Mouse (Mus musculus): ENCODE data around the gene Trip11.
A peak's percentile ranks its signal among the peaks of the same experiment; 100 is the strongest.

Gene Trip11

GRCm38 (mm10) chr12:101912626-101913490, at the start of gene Trip11:
Trip11 (minus strand) TSS chr12:101913267.
- TF ChIP-seq GATA4 (IDR thresholded peaks at IDR 0.05; ENCODE audit: insufficient replicate concordance, low read length) = peak; percentile 34; the same call in 1 of the 2 replicates

- no peak for TF ChIP-seq GATA4 (IDR thresholded peaks at IDR 0.05; ENCODE audit: insufficient replicate concordance, low read length)
These were observed 45.5 kb upstream of the Trip11 start for GRCm38 (mm10) chr12:101958556-101958955.

DNA sequence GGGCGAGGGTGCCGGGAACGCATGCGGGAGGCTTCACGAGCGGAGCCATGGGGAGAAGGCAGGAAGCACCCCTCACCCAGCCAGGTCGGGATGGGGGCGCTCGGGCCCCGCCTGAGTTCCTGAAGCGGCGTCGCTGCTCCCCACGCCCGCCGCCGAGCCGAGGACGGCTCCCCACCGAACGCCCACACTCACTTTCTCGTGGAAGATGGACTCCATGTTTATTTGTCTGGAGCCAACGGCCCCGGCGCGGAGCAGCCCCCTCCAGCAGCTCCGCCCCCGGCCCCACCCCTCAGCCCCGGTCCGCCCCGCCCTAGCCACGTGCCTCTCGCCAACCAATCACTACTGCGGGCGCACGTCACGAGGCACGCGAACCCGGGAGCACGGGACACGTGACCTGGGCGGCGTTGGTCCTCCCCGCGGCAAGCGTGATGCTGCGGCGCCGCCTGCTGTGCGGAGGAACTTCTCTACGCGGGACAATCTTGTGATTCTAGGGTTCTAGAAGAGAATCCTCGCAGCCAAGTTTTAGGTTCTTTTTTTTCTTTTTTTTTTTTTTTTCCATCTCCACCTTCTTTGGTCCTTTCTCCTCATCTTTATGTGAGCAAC, 45.0 kb upstream of the Trip11 start, which contains the start of gene Atxn3:
Atxn3 (minus strand) TSS at position 305 of the 603 bp plus-strand sequence.
- TF ChIP-seq GATA4 (IDR thresholded peaks at IDR 0.05; ENCODE audit: insufficient replicate concordance, low read length) = no peak

- TF ChIP-seq GATA4 (IDR thresholded peaks at IDR 0.05; ENCODE audit: insufficient replicate concordance, low read length) = no peak
These were observed 44.2 kb upstream of the Trip11 start for GRCm38 (mm10) chr12:101957079-101957941.

GRCm38 (mm10) chr12:101948801-101949200, 35.7 kb upstream of the Trip11 start:
- TF ChIP-seq GATA4 (IDR thresholded peaks at IDR 0.05; ENCODE audit: insufficient replicate concordance, low read length) = no peak

- TF ChIP-seq GATA4 (IDR thresholded peaks at IDR 0.05; ENCODE audit: insufficient replicate concordance, low read length) = no peak
These were observed 34.9 kb upstream of the Trip11 start for GRCm38 (mm10) chr12:101947986-101948385.

GRCm38 (mm10) chr12:101937572-101937971, 24.5 kb upstream of the Trip11 start:
- no peak for TF ChIP-seq GATA4 (IDR thresholded peaks at IDR 0.05; ENCODE audit: insufficient replicate concordance, low read length)

GRCm38 (mm10) chr12:101935223-101935622, 22.2 kb upstream of the Trip11 start:
- TF ChIP-seq GATA4 (IDR thresholded peaks at IDR 0.05; ENCODE audit: insufficient replicate concordance, low read length) = no peak

- TF ChIP-seq GATA4 (IDR thresholded peaks at IDR 0.05; ENCODE audit: insufficient replicate concordance, low read length) = no peak
These were observed 15.4 kb upstream of the Trip11 start for GRCm38 (mm10) chr12:101928423-101928822.

DNA sequence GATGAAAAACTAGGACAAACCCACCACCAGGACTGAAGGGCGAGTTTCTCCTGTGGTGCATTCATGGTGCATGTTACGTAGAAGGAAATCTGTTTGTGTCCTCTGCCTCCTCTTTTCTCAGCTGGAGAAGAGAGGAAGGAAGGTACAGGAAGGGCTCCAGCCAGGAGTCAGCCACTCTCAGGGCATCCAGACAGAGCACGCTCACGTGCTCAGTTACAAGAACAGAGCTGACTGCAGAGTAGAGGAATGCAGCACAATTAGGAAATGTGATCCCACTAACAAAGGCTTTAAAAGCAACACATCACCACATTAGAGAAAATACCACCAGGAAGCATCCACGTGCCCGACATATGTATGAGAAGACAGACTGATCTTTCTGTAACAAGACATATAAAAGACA, 9.2 kb upstream of the Trip11 start:
- no peak for TF ChIP-seq GATA4 (IDR thresholded peaks at IDR 0.05; ENCODE audit: insufficient replicate concordance, low read length)

DNA sequence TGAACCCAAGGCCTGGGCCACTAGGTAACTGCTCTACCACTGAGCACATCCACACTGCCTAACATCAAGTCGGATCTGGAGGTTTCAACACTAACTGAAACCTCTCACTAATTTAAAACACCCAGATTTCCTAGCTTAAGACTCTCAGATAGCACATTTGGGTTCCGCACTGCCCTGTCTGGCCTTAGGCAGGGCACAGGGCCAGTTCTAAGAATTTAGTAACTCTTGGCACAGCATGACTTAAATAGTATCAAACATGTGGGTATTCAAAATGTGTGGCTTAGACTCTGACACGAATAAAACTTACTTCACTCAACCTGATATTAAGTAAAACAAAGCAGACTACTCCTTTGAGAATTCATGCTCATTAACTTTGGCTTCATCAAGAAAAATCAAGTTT, 6.8 kb upstream of the Trip11 start:
- no peak for TF ChIP-seq GATA4 (IDR thresholded peaks at IDR 0.05; ENCODE audit: insufficient replicate concordance, low read length)

DNA sequence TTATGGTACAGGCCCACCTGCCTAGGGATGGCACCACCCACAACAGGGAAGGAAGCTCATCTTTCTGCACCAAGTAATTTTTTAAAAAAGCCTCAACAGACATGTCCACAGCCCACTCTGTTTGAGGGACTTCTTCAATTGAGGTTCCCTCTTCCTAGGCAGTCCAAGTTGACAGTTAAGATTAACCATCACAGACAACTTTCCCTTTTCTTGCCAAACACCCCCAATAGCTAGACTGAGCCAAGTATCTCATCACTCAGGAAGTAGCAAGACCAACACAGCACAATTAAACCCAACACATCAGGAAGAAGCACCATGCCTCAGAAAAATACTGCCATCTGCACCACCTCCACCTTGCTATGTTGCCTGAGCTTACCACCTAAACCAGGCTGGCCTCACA, 4.1 kb upstream of the Trip11 start:
- no peak for TF ChIP-seq GATA4 (IDR thresholded peaks at IDR 0.05; ENCODE audit: insufficient replicate concordance, low read length)

GRCm38 (mm10) chr12:101911346-101911745, 1.7 kb downstream of the Trip11 start:
- no peak for TF ChIP-seq GATA4 (IDR thresholded peaks at IDR 0.05; ENCODE audit: insufficient replicate concordance, low read length)

DNA sequence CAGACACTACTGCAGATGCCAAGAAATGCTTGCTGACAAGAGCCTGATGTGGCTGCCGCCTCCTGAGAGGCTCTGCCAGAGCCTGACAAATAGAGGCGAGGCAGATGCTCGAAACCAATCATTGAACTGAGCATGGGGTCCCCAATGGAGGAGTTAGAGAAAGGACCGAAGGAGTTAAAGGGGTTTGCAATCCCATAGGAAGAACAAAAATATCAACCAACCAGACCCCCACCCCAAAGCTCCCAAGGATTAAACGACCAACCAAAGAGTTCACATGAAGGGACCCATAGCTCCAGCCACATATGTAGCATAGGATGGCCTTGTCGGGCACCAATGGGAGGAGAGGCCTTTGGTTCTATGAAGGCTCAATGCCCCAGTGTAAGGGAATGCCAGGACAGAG, 2.7 kb downstream of the Trip11 start:
- no peak for TF ChIP-seq GATA4 (IDR thresholded peaks at IDR 0.05; ENCODE audit: insufficient replicate concordance, low read length)

DNA sequence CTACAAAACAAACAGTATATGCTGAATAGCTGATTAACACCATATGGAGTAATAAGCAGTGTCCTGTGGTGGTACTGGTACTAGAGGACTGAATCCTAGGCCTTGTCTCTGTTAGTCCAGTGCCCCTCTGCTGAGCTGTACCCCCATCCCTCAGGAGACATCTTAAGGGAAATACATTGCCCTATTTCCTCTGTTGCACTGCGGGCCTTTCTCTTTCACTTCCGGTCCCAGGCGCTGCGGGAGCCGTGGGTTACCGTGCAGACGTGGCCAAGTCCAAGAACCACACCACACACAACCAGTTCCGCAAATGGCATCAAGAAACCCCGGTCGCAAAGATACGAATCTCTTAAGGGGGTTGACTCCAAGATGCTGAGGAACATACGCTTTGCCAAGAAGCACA, 7.2 kb downstream of the Trip11 start:
- TF ChIP-seq GATA4 (IDR thresholded peaks at IDR 0.05; ENCODE audit: insufficient replicate concordance, low read length) = no peak

Data from liver, adult (tissue).